ENCODE assay signal across 13 mouse cellular contexts in the genomic region with DNA sequence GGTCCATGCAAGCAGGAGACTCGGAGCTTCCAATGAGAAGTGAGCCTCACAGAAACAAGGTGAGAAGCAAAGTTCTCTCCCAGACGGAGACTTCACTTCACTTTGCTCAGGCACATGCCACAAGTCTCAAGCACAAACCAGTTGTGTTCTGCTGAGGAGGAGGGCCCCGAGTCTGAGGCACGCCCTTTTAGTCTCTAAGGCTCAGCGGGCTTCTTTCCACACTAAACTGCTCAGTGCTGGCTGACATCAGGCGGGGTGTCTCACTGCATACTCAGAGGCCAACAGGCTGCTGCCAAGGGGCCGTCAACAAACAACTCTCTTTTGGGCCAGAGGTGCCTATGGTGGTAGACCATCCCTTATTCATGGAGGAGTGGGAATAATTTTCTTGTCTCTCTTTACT.
DNase-seq lines count a peak whose midpoint lies in the region; ATAC-seq and TF ChIP-seq lines count a peak whose summit lies in the region.
"Had no signal": no experiment of that assay in that cellular context is flagged by ENCODE, and none has a peak within 500 bp of the region (broad histone marks: within the 10 kb centered on the region; RNA-seq: fewer than 3 reads in every experiment).

No protein-coding gene starts in this region.

- no peak overlapping the region for H3K9ac ChIP-seq in hindbrain, postnatal 0 days (replicated peaks; ENCODE audit: low read length)
- H3K9ac ChIP-seq in hindbrain, embryonic 16.5 days (ENCODE audit: low read depth, low read length): no peak overlapping the region
- H3K9ac ChIP-seq: forebrain, embryonic 13.5 days; liver, postnatal 0 days had no signal

- H3K4me3 ChIP-seq in hindbrain, postnatal 0 days (ENCODE audit: low read length): no peak overlapping the region
- H3K4me3 ChIP-seq in hindbrain, embryonic 16.5 days (ENCODE audit: low read length): no peak overlapping the region
- H3K4me3 ChIP-seq: forebrain, embryonic 13.5 days had no signal

- no peaks in the 10 kb centered on the region for H3K9me3 ChIP-seq in hindbrain, postnatal 0 days (ENCODE audit: low read length)
- H3K9me3 ChIP-seq in hindbrain, embryonic 16.5 days (ENCODE audit: control insufficient read depth, low read length): no peaks in the 10 kb centered on the region
- H3K9me3 ChIP-seq: forebrain, embryonic 13.5 days had no signal

- H3K27ac ChIP-seq in hindbrain, postnatal 0 days: no peak overlapping the region
- no peak overlapping the region for H3K27ac ChIP-seq in hindbrain, embryonic 16.5 days (ENCODE audit: low read depth, low read length)
- H3K27ac ChIP-seq: forebrain, embryonic 13.5 days had no signal

- DNase-seq in embryo, embryonic 10 days (ENCODE audit: low spot score): peak; percentile 28
- DNase-seq in embryo, embryonic 9.5 days (ENCODE audit: extremely low spot score): no peak
- peak; percentile 43 for DNase-seq in hindbrain, postnatal 0 days (ENCODE audit: low spot score)
- peak; percentile 15 for DNase-seq in gastrocnemius, postnatal 10 days
- peak; percentile 5 for DNase-seq in lung, postnatal 14 days
- no peak for DNase-seq in MN1 (ENCODE audit: low spot score)
- DNase-seq in adrenal gland, postnatal 4 days (ENCODE audit: low spot score in 2 of 2): no peak
- DNase-seq: cerebellum, postnatal 36 days; liver, postnatal 0 days; spleen, adult 18-20 months; thymus, postnatal 25 days had no signal

- 30% methylated on average over 7 of the region's 7 CpGs for WGBS in hindbrain, postnatal 0 days
- 41% methylated on average over 7 of the region's 7 CpGs for WGBS in hindbrain, embryonic 16.5 days

- no peaks in the 10 kb centered on the region for H3K36me3 ChIP-seq in hindbrain, postnatal 0 days (ENCODE audit: insufficient read depth, low read length)
- H3K36me3 ChIP-seq in hindbrain, embryonic 16.5 days (ENCODE audit: control insufficient read depth, insufficient read depth, low read length): no peaks in the 10 kb centered on the region

- H3K27me3 ChIP-seq in hindbrain, postnatal 0 days (ENCODE audit: insufficient read depth, low read length): no peaks in the 10 kb centered on the region
- no peaks in the 10 kb centered on the region for H3K27me3 ChIP-seq in hindbrain, embryonic 16.5 days (replicated peaks; ENCODE audit: control insufficient read depth, insufficient read depth, low read length)
- H3K27me3 ChIP-seq: forebrain, embryonic 13.5 days had no signal

- H3K4me1 ChIP-seq in hindbrain, postnatal 0 days (ENCODE audit: insufficient read depth, low read length): no peaks in the 10 kb centered on the region
- no peaks in the 10 kb centered on the region for H3K4me1 ChIP-seq in hindbrain, embryonic 16.5 days (ENCODE audit: control insufficient read depth, insufficient read depth, low read depth, low read length)
- H3K4me1 ChIP-seq: forebrain, embryonic 13.5 days had no signal

- TF ChIP-seq CTCF in hindbrain, postnatal 0 days (IDR thresholded peaks at IDR 0.05; ENCODE audit: low read depth): no peak

- ATAC-seq in hindbrain, postnatal 0 days: peak; percentile 84
- no peak for ATAC-seq in hindbrain, embryonic 16.5 days
- ATAC-seq: forebrain, embryonic 13.5 days; liver, postnatal 0 days had no signal

- H3K4me2 ChIP-seq in hindbrain, postnatal 0 days (ENCODE audit: low read depth, low read length): no peak overlapping the region
- no peak overlapping the region for H3K4me2 ChIP-seq in hindbrain, embryonic 16.5 days (ENCODE audit: low read length)
- H3K4me2 ChIP-seq: forebrain, embryonic 13.5 days had no signal

Comparison
In these comparisons a context has a peak if more than half of its experiments do, and no peak if none do; other contexts are left out.
1. DNase-seq: peak in embryo, embryonic 10 days (single experiment), hindbrain, postnatal 0 days (single experiment), gastrocnemius, postnatal 10 days (single experiment) and lung, postnatal 14 days (single experiment); none in embryo, embryonic 9.5 days (single experiment), MN1 (single experiment) and adrenal gland, postnatal 4 days (0 of 2).